Mouse (Mus musculus): ENCODE measurements around the gene Sntb2.

GRCm38 (mm10) chr8:106932376-106933065 lies 3.0 kb upstream of the Sntb2 start:
- TF ChIP-seq CTCF (IDR thresholded peaks at IDR 0.05; ENCODE audit: low read depth): no peak
- no peak for TF ChIP-seq EP300 (optimal IDR thresholded peaks at IDR 0.05)
